Mouse (Mus musculus) thymus, postnatal 10 days (tissue): Measurements from ENCODE around the gene Enpp6.

Source experiments
- DNase-seq, 2 experiments: peaks; one replicate each; pipeline ENCODE4 v3.0.0; 2021; ENCODE audit warnings: low spot score in 2 of 2

Enpp6 gene

DNA sequence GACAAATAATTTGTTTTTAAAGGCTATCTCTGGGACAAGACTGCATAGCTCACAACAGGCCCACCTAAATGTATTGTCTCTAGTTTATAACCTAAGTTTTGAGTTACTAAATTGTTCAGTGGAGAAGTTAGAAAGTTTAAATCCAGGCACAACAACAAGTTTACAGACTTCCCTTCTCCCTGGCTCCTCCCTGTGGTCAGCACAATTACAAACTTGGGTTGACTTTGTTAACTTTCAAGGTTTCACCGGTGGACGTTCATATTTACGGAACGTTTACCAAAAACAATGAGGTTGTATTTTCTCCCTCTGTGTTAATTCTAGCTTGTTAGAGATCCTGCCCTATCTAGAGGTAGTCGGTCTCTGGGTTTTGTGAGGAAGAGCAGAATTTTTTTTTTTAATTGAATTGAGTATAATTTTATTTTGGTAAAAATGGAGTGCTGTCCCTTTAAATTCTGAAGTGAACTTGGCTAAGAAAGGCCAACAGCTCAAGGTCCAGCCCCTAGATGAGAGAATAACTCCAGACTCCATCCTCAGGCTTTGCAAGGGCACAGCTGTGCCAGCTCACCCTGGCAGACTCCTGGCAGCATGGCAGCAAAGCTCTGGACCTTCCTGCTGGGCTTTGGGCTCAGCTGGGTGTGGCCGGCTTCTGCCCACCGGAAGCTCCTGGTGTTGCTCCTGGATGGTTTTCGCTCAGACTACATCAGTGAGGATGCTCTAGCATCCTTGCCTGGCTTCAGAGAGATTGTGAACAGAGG lies at the start of gene Enpp6:
Gene Enpp6, plus strand, starts transcription at position 502 of the 755 bp plus-strand sequence.
- DNase-seq, result no peak

DNA sequence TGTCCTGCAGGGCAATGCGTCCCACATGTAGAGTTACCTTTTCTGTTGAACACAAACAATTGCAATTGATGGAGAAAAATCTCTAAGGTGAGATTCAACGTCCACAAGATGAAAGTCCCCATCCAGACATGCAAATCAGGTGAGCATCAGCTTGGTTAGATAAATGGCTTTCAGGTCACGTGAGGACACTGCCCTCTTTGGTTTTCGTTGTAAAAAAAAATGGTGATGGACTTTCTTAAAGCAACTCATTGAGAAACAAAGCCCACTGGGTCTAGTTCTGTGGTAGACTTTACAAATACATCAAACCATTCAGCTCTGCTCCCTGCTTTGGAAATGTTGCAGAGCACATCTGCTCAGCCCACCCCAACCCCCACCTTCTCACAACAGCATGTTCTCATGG lies 48.5 kb upstream of the Enpp6 start:
- no peak for DNase-seq

DNA sequence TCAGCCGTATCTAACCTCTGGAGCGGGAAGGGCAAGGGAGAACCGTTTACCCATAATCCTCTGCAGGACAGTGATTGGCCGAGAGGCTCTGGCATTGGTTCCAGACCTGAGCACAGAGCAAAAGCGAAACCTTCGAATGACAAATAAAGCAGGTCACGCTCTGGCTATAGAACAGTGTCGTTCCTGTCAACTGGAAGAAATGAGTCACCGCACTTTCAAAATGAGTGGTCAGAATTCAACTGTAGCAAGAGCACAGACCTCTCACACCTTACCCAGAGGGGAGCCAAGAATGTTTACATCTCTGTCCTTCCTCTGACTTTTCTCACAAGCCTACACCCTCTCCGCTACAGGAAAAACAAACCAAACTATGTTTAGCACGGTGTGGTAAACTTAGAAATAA lies 45.4 kb upstream of the Enpp6 start:
- no peak for DNase-seq

DNA sequence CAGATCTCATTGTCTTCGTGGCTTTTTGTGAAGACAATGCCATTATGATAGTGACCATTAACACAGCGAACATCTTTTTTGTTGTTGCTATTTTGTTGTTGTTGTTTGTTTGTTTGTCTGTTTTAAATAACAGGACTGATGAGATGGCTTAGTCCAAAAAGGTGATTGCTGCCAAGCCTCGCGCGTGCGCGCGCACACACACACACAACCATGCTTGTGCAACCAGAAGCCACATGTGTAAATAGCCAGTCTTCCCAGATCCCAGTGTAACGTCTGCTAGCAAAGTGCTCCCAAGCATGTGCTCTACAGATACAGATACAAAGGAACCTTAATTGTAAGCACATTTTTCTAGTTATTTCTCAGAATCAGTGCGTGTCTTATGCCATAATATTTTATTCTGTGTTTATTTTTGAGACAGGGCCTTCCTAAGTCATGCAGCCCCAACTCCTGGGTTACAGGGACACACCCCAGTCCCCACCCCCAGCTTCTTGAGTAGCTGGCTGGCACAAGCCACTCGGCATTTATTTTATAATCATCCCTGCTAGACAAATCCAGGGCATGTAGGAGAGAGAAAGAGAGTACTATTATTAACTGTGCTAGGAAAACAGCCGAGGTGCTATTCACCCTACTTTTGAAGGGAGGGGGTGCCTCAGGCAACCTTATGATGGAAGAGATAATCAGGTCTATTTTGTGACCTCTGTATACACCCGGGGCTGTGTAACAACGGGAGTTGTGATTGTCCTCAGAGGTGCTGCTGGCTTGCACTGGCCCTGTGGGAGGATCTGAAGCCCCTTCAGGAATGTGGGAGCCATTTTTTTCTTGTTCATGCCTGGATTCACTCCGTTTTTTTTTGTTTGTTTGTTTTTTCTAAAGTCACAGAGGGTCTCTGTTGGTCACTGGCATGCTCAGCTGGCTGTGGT lies 44.7 kb upstream of the Enpp6 start:
- DNase-seq, result no peak

DNA sequence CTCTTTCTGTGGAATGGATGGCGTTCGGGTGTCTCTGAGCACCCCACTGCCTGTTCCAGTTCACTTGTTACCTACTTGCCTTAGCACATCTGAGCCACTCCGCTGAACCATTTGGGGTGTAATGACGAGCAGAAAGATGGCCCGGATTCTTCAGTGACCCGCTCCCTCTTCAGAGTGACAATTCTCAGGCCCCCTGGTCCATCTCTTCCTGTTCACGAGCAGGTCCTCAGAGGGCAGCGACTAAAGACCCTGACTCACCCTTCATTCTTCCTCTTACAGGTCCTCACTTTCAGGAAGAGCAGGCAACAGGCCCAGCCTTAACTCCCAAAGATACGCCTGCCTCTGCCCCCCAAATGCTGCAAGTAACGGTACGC lies 44.0 kb upstream of the Enpp6 start:
- no peak for DNase-seq

DNA sequence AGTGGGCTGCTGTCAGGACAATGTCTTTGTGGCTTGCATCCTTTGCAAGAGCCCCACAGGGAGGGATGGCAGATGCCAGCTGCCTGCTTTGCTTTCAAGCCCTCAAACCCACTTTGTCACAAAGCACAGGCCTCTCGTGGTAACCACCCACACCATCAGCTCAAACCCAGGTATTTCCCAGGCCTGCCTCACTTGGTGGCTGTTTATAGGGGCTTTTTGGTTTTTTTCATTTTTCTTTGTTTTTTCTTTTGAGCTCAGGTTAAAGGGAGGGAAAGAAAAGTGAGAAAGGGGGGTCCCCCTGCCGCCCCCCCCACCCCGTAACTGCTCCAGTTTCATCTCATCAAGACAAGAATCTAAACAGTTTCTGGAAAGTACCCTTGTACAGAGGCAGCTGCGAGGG lies 43.4 kb upstream of the Enpp6 start:
- no peak for DNase-seq

DNA sequence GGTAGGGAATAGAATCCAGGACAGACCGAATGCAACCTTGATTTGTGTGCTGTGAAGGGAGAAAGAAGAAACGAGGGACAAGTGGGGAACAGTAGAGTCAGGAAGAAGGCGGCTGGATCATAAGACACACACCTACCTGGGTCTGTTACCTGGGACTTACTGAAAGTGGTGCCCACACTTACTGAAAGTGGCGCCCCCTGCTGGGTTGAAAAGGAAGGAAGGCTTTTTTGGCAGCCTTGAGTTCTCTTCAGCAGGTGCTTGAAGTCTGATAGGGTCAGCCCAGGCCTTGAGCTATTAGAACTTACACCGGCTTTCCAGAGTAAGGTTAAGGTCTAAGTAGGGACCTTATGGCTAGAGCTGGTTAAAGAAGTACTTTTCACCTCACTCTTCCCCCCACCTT lies 40.5 kb upstream of the Enpp6 start:
- peak in 1 of 2 experiments; percentile 61 for DNase-seq

DNA sequence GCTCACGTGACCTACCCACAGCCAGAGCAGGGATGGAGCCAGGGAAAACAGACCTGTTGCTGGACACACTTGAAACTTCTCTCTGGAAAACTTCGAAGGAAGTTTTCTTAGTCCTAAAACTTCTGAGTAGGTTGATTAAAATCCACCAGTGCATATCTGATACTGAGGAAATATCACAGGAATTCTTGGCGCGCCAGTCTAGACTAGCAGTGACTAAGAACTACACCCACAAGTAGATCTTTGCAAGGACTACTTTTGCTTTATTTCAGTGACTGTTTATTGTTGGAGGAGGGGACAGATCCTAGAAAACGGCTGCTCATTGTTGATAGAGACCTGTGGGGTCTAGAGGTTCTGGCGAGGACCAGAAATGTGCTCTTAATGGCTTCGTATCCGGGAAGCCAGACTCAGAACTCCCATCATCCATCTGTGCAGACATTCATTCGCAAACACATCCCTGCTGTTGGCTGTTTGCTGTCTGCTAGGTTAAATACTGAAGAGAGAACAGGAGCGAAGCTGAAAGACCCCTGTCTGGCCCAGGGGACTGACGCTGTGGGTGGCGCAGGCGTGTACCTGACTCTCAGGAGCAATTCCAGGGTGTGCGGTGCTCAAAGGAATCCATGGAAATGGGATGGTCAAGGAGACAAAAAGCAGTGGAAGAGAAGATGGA lies 38.5 kb upstream of the Enpp6 start:
- DNase-seq, result no peak

DNA sequence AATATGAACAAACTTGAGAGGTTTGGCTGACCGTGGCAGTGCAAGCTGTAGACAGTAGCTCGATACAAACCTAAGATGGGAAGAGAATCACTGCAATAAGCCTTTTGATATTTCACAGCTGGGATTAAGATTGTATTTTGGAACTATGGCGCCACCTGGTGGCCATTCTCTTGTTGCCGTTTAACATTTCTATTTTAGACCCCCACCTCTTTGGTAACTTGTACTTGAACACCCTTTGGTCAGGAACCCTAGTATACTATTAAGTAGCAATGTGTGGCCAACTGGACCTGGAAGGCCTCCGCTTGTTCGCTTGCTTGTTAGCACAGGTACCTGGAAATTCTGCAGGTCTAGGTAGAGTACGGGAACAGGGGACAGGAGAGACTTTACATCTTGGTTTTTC lies 33.2 kb upstream of the Enpp6 start:
- peak; percentile 25 to 73 for DNase-seq

DNA sequence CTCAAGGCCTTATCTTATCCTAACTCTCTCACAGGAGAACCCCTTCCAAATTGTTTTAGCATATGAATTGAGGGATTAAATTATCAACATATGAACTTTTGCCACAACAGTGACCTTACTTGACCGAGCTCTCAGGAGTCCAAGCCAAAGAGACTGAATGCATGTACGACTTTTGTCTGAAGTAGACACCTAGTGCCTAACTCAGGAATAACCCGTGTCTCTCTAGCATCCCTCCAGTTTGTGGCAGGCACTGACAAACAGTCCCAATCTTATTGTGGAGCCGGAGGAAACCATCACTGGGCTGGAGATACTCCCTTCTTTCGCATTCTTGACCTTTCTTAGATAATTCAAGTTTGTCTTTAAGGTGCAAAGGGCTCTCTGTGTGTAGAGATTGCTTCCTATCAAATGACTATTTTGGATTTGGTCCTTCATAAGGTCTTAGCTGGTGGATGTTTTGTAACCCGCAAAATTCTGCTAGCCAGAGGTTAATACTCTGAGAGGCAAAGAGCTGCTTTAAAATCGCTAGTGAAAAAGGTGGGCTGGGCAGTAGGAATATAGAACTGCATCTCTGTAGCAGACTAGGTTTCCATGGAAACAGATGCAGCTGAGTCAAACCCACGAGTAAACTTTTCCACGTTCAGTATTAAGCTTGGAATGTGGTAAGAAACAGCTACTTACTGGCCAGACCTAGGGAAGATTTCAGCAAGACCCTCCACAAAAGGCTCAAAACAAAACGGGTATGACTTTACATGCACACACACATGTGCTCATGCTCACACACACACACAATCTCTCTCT lies 23.9 kb upstream of the Enpp6 start:
- no peak for DNase-seq

DNA sequence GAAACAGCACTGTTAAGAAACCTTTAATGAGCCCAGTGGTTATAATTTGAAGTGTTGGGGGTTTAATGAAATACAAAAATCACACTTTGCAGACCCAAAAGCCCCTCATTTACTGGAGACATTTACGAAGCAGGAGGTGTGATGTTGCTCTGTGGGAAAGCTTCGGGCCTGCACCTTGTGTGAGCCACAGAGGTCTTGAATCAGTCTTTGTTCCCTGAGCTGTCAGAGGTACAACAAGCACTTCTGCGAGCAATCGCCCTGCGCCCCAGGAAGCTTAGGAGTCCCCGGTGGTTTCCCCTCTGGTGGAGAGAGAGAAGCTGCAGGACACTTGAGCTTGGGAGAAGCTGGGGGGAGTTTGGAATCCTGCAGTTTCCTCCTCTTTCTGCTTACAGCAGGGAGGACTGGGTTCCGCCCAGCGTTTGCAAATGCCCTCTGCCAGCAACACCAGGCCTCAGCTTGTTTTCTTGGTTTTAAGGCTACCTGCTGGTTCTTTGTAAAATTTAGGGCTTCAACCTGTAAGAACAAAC lies 23.0 kb upstream of the Enpp6 start:
- no peak for DNase-seq

DNA sequence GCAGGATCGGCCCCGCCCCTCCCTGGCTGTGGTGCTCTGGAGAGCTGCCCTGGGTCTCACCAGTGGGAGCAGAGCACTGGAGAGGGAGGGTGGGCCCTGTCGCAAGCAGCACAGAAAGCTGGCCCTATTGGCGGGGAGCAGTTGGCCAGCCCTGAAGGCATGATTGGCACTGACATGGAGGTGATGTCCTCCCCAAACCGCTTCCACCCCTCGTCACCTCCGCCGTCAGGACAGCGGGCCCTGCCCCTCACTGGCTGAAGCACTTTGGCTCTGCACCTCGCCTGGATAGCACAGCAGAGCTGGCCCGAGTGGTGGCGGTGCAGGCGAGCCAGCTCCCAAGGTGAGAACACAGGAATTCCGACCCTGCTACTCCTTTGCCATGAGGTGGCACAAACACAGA lies 20.9 kb upstream of the Enpp6 start:
- no peak for DNase-seq

DNA sequence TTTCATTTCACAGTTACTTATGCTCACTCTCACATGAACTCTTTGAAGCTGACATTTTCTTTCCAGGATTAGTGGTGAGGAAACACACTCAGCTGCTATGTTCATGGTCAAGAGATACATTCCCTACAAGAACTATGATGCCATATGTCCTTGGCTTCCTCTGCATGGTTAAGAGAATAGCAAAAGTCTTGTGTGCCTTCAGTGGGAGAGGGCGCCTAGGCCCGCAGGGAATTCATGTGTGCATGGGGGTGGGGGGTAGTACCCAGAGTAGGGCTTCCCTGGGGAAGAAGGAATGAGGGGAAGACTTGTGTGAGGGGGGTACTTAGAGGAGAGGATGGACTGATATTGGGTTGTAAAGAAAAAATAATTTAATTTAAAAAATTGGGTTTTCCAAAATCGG lies 18.0 kb upstream of the Enpp6 start:
- no peak for DNase-seq

DNA sequence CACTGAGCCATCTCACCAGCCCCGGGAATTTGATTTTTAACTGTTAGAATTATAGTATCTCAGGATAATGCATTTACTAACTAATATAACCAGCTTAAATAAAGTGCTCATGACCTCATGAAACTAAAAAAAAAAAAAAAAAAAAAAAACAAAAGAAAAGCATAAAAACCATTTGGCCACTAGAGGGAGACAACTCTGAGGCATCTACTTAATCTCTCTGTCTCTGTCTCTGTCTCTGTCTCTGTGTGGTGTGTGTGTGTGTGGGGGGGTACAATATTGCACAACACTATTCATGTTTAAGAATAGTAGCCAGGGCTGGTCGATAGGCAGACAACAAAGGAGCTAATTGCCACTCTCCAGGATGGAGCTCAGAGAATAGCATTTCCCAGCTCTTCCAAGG lies 17.3 kb upstream of the Enpp6 start:
- no peak for DNase-seq

DNA sequence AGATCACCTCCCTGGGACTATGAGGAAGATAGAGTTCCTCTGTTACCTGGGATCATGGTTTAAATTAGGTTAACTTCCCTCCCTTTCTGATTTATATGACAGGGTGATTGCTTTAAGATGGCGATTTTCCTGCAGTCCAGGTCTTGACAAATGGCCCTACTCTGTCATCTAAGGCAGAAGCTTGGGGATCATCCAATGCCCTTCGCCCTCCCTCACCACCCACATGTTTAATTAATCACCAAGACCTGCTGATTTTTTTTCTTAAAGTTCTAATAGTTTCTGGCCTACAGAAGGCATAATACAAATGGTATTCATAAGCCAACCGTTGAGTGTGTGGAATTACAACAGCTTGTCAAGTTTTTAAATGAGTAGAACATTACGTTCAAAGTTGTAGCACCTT lies 9.3 kb upstream of the Enpp6 start:
- no peak for DNase-seq

DNA sequence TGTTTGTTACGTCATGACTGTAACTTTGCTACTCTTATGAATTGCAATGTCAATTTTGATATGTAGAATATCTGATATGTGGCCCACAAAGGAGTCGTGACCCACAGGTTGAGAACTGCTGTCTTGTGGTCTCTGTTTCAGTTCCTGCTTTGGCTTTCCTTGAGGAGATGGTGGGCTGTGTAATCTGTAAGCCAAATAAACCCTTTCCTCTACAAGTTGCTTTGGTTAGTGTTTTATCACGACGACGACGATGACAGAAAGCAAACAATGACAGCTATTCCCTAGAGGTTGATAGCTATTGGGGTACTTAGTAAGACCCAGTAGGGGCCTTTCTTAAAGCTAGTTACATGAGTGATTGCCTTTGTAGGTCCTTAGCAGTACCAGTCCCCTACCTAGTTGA lies 4.5 kb upstream of the Enpp6 start:
- no peak for DNase-seq

DNA sequence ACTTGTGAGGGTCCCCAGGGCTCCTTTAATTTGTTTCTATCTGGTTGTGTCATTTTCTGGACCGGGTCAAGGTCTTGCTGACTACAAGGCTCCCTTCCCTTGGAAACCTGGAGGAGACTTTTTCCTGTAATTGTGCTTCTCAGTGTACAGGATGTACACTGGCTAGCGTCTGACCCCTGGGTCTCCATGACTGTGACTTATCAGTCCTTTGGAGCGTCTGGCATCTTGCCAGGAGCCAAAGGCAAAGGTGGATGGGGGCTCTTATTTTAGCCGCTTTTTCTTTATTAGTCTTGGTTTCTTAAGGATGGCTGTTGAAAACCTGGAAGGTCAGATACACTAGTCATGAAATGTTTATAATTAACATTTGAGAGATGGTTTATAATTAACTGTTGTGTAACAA lies 3.9 kb upstream of the Enpp6 start:
- DNase-seq, result no peak

DNA sequence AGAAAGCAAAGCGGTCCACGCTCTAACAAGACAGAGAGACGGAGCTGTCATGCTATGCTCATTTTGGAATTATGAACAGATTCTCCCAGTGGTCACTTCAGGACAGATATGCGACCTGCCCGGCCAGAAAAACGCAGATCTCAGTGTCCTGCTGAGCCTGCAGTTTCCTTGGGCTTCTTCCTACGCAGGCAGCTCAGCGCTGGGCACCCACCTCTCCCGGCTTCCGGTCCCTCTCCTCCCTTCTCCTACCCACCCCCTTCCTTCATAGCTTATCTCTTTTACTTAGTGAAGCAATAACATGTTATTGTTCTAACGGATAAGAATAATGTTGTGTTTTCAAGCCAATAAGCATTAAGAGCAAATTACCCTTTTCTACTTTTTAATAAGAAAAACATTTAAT lies 2.0 kb upstream of the Enpp6 start:
- no peak for DNase-seq

DNA sequence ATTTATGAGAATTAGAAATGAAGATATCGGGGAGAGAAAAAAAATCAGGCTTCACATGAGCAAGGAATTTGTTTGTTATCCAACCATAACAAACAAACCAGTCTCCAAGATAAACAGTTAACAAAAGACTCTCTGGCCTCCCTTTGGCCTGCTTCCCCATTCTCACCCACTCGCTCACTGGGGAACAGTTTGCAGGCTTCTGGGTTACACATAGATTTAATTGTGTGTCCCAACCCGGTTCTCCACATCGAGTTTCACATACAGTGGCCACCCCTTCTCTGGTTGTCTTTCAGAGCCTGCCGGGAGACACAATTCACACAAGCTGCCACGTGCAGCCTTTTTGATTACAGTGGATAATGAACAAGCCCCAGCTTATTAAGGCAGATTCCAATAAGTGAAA lies 1.7 kb downstream of the Enpp6 start:
- DNase-seq, result no peak

DNA sequence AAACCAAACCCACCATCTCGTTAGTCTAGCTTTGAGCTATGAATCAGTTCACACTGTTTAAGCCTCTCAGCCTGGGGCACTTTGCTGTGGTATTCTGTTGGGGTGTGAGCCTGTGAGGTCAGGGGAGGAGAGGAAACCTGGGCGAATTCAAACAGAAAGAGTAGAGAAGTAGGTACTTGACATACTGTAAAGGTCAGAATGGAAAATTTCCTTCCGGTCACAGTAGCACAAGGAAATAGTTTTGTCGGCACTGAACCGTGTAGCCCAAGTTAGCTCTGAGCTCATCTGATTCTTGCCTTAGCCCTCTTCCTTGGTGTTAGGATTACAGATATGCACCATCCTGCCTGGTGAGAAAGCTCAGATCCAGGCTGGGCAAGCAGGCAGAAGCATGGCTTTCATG lies 4.4 kb downstream of the Enpp6 start:
- no peak for DNase-seq

DNA sequence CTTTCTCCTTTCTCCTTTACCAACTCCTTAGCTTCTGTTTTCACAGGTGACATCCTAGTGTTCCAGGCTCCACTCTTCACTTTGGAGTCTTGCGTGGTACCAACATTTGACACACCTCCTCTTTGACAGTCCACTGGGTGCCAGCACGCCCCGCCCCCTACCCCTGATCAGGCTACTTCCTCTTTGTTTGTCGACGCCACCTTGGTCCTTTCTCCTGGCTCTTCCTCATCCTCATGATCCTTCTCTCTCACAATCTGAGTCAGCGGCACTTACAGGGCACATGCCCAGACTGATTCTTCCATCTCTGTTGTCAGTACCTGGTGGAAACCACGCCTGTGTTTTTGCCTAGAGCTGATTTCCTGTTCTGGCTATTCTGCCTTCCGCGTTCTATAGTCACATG lies 5.9 kb downstream of the Enpp6 start:
- DNase-seq, result no peak
